Mouse (Mus musculus): ENCODE measurements around the gene Methig1. TPM values are rescaled to one million over a fixed set of nuclear protein-coding genes. Genes with fewer than 3 reads are reported as not detected.
"Not testable (repeated sequence)": the region's sequence is repeated elsewhere in the genome, so short reads cannot be mapped to it uniquely, and the experiment has no call there.

Methig1 gene
- total RNA-seq, 1 experiment, result 0.54 TPM

GRCm38 (mm10) chr15:100330739-100331138 is 22.2 kb upstream of the Methig1 start:
- no peak overlapping the region for H3K9ac ChIP-seq (ENCODE audit: insufficient read depth, low read depth, low read length, poor library complexity, severe bottlenecking)
- no peak for TF ChIP-seq ZC3H11A (IDR thresholded peaks at IDR 0.05; ENCODE audit: borderline replicate concordance, low read depth, low read length)
- TF ChIP-seq MAFK (IDR thresholded peaks at IDR 0.05; ENCODE audit: insufficient read depth, low read depth, low read length), result no peak
- TF ChIP-seq CHD2 (IDR thresholded peaks at IDR 0.05; ENCODE audit: low read depth, low read length), result no peak
- no peak overlapping the region for H3K27ac ChIP-seq (ENCODE audit: insufficient read depth, low read depth, low read length, poor library complexity, severe bottlenecking)
- H3K9me3 ChIP-seq (ENCODE audit: control insufficient read depth, insufficient read depth, low read depth, low read length), result no peaks in the 10 kb centered on the region
- no peaks in the 10 kb centered on the region for H3K4me1 ChIP-seq (ENCODE audit: control insufficient read depth in 2 of 2, insufficient read depth in 2 of 2, low read length in 2 of 2, poor library complexity in 1 of 2)
- H3K36me3 ChIP-seq (ENCODE audit: control insufficient read depth, insufficient read depth, low read length, poor library complexity, severe bottlenecking), result no peaks in the 10 kb centered on the region
- in situ Hi-C loops (cut with MboI; ENCODE audit: low sequenced_read_pairs in 2 of 2, unreplicated experiment in 2 of 2), result no loop called here
- no peak for DNase-seq (ENCODE audit: low read depth, low spot score)
- no peak overlapping the region for H3K4me3 ChIP-seq (ENCODE audit: insufficient read depth in 1 of 2, low read depth in 1 of 2, low read length in 2 of 2, poor library complexity in 1 of 2, severe bottlenecking in 1 of 2)

DNA sequence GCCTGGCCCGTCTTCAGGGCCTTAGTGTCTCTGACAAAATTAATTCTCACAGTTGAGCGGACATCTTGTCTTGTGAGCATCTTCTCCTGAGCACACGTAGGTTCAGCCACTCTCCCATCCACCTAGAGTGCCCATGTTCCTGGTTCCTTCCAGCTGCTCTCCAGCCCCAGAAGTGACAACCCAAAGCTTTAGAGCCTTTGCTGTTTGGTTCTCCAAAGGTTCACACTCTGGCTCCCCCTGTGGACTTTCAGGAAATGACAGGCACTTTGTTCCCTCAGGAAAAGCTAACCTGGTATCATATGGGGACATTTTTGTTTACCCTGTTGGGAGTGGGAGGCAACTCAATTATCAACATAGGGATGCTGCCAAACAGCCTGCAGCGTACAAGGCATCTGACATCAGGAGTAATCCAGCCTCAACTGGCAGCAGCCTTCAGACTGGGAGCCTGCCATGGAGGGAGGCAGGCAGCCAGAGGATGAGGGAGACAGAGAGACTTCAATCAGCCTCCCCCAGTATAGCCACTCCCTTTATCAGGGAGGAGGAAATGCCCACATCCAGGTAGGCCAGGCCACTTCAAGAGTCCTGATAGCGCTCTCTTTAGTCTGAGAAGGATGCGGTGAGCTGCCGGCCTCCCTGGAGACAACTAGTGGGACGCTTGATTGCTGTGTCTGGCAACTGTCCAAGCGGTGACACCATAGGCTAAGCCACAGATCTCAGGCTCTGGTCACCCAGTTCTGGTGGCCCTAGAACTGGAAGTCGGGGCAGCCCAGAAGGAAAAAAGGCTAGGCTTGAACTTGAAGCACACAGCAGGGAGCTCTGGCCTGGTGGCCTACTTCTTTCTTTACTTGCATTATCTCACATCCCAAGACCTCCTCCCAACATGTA is 20.6 kb upstream of the Methig1 start:
- H3K9me3 ChIP-seq (ENCODE audit: control insufficient read depth, insufficient read depth, low read depth, low read length); in situ Hi-C loops (cut with MboI; ENCODE audit: low sequenced_read_pairs in 2 of 2, unreplicated experiment in 2 of 2); H3K9ac ChIP-seq (ENCODE audit: insufficient read depth, low read depth, low read length, poor library complexity, severe bottlenecking); H3K4me1 ChIP-seq (ENCODE audit: control insufficient read depth in 2 of 2, insufficient read depth in 2 of 2, low read length in 2 of 2, poor library complexity in 1 of 2); H3K27ac ChIP-seq (ENCODE audit: insufficient read depth, low read depth, low read length, poor library complexity, severe bottlenecking); DNase-seq (ENCODE audit: low read depth, low spot score); H3K4me3 ChIP-seq (ENCODE audit: insufficient read depth in 1 of 2, low read depth in 1 of 2, low read length in 2 of 2, poor library complexity in 1 of 2, severe bottlenecking in 1 of 2); H3K36me3 ChIP-seq (ENCODE audit: control insufficient read depth, insufficient read depth, low read length, poor library complexity, severe bottlenecking): not testable (repeated sequence)

- in situ Hi-C loops (cut with MboI; ENCODE audit: low sequenced_read_pairs in 2 of 2, unreplicated experiment in 2 of 2), result no loop called here
- no peak within 1 kb of the TSS for H3K27ac ChIP-seq (ENCODE audit: insufficient read depth, low read depth, low read length, poor library complexity, severe bottlenecking)
- H3K9ac ChIP-seq (ENCODE audit: insufficient read depth, low read depth, low read length, poor library complexity, severe bottlenecking), result no peak within 1 kb of the TSS
- H3K36me3 ChIP-seq (ENCODE audit: control insufficient read depth, insufficient read depth, low read length, poor library complexity, severe bottlenecking), result no peaks in the 10 kb centered on the region
- TF ChIP-seq CHD2 (IDR thresholded peaks at IDR 0.05; ENCODE audit: low read depth, low read length) (no peak), ZC3H11A (IDR thresholded peaks at IDR 0.05; ENCODE audit: borderline replicate concordance, low read depth, low read length) (no peak), HCFC1 (IDR thresholded peaks at IDR 0.05; ENCODE audit: borderline replicate concordance, insufficient read depth, low read length) (no peak), MAFK (IDR thresholded peaks at IDR 0.05; ENCODE audit: insufficient read depth, low read depth, low read length) (no peak), ZNF384 (IDR thresholded peaks at IDR 0.05; ENCODE audit: low read depth, low read length) (no peak)
- DNase-seq (ENCODE audit: low read depth, low spot score), result no peak
- H3K4me3 ChIP-seq (ENCODE audit: insufficient read depth in 1 of 2, low read depth in 1 of 2, low read length in 2 of 2, poor library complexity in 1 of 2, severe bottlenecking in 1 of 2), result no peak within 1 kb of the TSS
- no peaks in the 10 kb centered on the region for H3K9me3 ChIP-seq (ENCODE audit: control insufficient read depth, insufficient read depth, low read depth, low read length)
- no peaks in the 10 kb centered on the region for H3K4me1 ChIP-seq (ENCODE audit: control insufficient read depth in 2 of 2, insufficient read depth in 2 of 2, low read length in 2 of 2, poor library complexity in 1 of 2)
Measured at GRCm38 (mm10) chr15:100334629-100335028, 18.3 kb upstream of the Methig1 start, which contains the start of gene Mettl7a3. Mettl7a3 (plus strand) TSS chr15:100334929.

DNA sequence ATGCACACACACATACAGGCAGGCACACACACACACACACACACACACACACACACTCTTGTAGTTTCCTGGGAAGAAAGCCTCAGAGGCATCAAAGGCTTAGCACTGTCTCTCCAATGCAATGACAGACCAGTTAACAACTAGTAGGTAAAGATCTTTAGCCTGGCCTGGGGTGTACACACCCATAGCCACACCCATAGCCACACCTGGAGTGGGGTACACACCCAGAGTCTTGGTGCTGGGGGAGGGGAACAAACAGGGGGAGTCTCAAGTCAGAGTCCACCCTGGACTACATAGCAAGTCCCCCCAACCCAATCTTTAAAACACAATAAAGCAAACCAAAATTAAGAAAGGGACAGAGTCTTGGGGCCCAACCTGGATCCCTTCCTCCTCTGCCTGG is 15.6 kb upstream of the Methig1 start:
- H3K27ac ChIP-seq (ENCODE audit: insufficient read depth, low read depth, low read length, poor library complexity, severe bottlenecking); H3K4me1 ChIP-seq (ENCODE audit: control insufficient read depth in 2 of 2, insufficient read depth in 2 of 2, low read length in 2 of 2, poor library complexity in 1 of 2); DNase-seq (ENCODE audit: low read depth, low spot score); in situ Hi-C loops (cut with MboI; ENCODE audit: low sequenced_read_pairs in 2 of 2, unreplicated experiment in 2 of 2); H3K9ac ChIP-seq (ENCODE audit: insufficient read depth, low read depth, low read length, poor library complexity, severe bottlenecking); H3K36me3 ChIP-seq (ENCODE audit: control insufficient read depth, insufficient read depth, low read length, poor library complexity, severe bottlenecking); H3K4me3 ChIP-seq (ENCODE audit: insufficient read depth in 1 of 2, low read depth in 1 of 2, low read length in 2 of 2, poor library complexity in 1 of 2, severe bottlenecking in 1 of 2); H3K9me3 ChIP-seq (ENCODE audit: control insufficient read depth, insufficient read depth, low read depth, low read length): not testable (repeated sequence)

DNA sequence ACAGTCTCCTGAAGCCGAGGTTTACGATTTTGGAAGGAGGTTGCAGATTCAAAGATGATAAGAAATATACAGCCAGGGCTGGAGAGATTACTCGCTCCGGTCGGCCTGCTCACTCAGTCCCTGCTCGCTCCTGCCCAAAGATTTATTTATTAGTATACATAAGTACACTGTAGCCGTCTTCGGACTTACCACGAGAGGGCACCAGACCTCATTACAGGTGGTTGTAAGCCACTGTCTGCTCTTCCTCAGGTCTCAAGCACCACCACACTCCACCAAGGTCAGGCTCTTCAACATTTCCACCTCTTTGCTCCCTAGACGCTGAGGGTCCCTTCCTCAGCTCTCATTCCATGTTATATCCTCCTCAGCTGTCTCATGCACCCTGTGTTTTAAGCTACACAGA is 15.1 kb upstream of the Methig1 start:
- peak; percentile 22; the same call in 1 of the 2 replicates for TF ChIP-seq ZC3H11A (IDR thresholded peaks at IDR 0.05; ENCODE audit: borderline replicate concordance, low read depth, low read length)
- DNase-seq (ENCODE audit: low read depth, low spot score); in situ Hi-C loops (cut with MboI; ENCODE audit: low sequenced_read_pairs in 2 of 2, unreplicated experiment in 2 of 2); H3K27ac ChIP-seq (ENCODE audit: insufficient read depth, low read depth, low read length, poor library complexity, severe bottlenecking); H3K4me1 ChIP-seq (ENCODE audit: control insufficient read depth in 2 of 2, insufficient read depth in 2 of 2, low read length in 2 of 2, poor library complexity in 1 of 2); H3K9ac ChIP-seq (ENCODE audit: insufficient read depth, low read depth, low read length, poor library complexity, severe bottlenecking); H3K36me3 ChIP-seq (ENCODE audit: control insufficient read depth, insufficient read depth, low read length, poor library complexity, severe bottlenecking); H3K9me3 ChIP-seq (ENCODE audit: control insufficient read depth, insufficient read depth, low read depth, low read length); H3K4me3 ChIP-seq (ENCODE audit: insufficient read depth in 1 of 2, low read depth in 1 of 2, low read length in 2 of 2, poor library complexity in 1 of 2, severe bottlenecking in 1 of 2): not testable (repeated sequence)

DNA sequence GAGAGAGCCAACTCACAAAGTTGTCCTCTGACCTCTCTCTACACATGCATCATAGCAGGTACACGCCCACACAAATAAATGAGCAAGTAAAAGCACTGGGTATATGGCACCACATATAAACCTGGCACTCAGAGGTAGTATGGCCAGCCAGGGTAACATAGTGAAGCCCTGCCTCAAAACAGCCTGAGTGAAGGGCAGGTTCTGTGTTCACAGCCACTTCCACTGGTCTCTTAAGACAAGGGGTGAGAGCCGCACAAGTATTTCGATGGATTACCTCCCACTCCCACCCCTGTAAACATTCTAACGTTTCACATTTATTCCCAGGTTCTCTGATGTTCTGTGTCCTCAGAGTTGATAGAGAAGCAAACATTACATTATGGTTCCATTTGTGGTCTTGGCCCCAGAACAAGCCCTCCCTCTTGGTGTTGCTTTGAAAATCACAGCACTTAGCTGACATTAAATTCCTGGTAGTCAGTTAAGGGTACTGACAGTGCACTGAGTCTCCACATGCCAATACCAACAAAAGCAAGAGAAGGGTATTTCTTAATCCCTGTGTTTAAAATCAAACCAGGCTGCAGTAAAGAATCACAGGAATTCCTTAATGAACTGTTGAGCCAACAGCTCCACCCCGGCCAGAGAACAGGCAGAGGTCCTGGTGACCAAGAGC is 11.5 kb upstream of the Methig1 start:
- H3K9me3 ChIP-seq (ENCODE audit: control insufficient read depth, insufficient read depth, low read depth, low read length); H3K36me3 ChIP-seq (ENCODE audit: control insufficient read depth, insufficient read depth, low read length, poor library complexity, severe bottlenecking); H3K4me1 ChIP-seq (ENCODE audit: control insufficient read depth in 2 of 2, insufficient read depth in 2 of 2, low read length in 2 of 2, poor library complexity in 1 of 2); in situ Hi-C loops (cut with MboI; ENCODE audit: low sequenced_read_pairs in 2 of 2, unreplicated experiment in 2 of 2); H3K4me3 ChIP-seq (ENCODE audit: insufficient read depth in 1 of 2, low read depth in 1 of 2, low read length in 2 of 2, poor library complexity in 1 of 2, severe bottlenecking in 1 of 2); DNase-seq (ENCODE audit: low read depth, low spot score); H3K27ac ChIP-seq (ENCODE audit: insufficient read depth, low read depth, low read length, poor library complexity, severe bottlenecking); H3K9ac ChIP-seq (ENCODE audit: insufficient read depth, low read depth, low read length, poor library complexity, severe bottlenecking): not testable (repeated sequence)

Measured in ES-E14 (cell line).